Mouse (Mus musculus) left cerebral cortex, postnatal 4 days (tissue): ENCODE measurements at regions not wholly inside any gene's neighbourhood (a gene's known extent, or its start where the extent isn't known, plus 50 kb on each side); places are given as distances from the start of the nearest gene placed in this dataset.

ENCODE experiments used
- DNase-seq: peaks from one replicate; pipeline ENCODE4 v3.0.0-alpha.2; 2022
- intact Hi-C: fragments of 180-260 bp; cut with DNase I; formaldehyde crosslinking; loops from one replicate; pipeline ENCODE4 v1.15.1; 2025

DNA sequence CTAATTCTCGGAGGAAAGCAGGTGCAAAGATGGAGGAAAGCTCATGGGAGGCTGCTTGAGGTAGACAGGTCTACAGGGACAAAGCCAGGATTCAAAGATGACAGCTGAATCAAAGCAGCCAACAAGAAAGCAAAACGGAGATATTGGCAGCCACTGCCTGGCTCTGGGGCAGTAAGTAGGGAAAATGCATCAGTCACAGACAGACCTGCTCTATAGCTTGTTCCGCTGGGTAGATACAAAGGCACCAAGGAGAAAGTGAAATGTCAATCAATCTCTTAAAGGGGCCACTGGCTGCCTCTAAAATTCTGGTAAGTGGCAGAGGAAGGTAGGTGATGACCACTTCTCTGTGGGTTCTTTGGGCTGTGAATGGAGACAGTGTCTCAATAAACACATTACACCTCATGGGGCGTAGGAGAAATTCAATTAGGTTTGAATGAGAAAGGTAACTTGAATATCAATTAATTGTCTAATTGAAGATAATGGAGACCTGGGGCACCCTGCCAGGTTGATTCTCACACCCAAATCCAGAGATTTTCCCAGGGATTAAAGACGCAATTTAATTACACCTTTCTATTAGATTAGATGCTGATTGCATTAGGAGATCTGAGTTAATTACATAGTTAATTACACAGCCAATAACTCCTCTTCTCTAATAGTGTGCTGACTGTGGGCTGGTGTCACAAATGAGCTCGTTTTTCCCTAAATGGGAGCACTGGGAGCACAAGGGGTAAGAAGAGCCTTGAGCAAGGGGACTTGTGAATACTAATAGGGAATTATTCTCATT, 555.1 kb downstream of the Gm9195 start:
- intact Hi-C loops = no loop called here
- no peak for DNase-seq

DNA sequence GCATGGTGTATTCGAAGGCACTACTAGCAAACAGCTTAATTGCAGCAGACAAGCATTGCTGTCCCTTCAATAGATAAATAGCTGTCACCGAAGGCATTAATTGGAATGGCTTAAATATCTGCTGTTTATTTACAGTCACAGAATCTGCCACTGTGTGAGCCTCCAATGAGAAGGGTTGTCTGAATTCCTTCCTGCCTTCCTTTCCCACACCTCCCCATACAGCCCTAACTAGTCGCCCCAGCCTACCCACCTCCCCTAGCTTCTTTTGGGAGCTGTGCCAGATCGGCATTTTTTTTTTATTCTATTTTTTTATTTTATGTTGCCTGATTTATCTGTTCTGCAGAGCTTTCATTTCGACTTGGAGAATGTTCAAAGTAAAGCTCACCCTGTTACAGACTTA, 575.7 kb downstream of the Gm9195 start:
- no peak for DNase-seq
- intact Hi-C loops = no loop called here

DNA sequence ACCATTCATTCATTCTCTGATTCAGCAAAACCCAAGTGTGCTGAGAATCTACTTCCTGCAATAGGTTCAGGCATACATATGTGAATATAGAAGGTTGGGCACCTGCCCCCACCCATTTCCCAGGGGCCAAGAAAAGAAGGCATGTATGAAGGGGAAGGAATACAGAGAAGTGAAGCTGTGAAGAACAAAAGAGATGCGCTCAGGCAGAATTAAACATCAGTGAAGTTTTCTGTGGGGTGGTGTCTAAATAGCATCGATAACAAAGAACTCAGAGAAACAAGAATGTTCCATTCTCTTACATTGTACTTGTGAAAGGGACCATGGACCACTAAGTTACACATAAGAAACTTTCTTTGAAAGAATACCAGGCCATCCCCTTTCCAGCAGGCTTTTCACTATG, 580.7 kb downstream of the Gm9195 start:
- intact Hi-C loops = no loop called here
- no peak for DNase-seq

DNA sequence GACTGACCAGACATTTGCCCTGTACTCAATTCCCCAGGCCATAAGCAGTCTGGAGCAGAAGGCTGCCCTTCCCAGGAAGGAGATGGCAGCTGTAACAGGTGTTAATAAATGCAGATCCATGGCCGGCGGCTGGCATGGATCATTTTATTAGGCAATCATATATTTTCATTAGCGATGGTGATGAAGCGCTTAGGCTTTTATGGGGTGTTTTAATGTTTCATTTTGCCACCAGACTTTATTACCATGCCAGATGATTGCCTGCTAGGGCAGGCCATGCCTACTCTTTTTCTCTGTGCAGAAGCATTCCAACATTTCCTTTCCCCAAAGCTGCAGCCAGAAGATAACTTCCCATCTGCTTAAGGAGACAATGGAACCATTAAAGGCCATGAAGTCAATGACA, 596.2 kb downstream of the Gm9195 start:
- DNase-seq = no peak
- intact Hi-C loops = no loop called here

DNA sequence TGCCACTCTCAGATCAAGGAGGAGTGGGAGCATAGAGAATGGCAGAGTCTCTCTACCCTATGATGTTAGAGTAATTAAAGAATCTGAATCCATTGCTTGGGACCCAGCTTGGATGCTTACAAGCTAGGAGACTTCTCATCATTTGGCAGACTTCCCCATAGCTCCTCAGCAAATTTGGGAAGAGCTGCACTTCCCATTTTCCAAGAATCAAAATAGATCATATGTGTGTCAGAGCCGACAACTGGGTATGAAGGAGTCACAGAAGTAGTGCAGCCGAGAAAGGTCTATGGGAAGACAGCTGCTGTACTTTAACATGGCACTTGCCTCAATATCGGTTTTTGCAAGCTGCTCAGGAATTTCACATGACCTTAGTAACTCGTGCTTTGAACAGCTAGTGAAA, 596.8 kb downstream of the Gm9195 start:
- intact Hi-C loops = no loop called here
- DNase-seq = no peak

DNA sequence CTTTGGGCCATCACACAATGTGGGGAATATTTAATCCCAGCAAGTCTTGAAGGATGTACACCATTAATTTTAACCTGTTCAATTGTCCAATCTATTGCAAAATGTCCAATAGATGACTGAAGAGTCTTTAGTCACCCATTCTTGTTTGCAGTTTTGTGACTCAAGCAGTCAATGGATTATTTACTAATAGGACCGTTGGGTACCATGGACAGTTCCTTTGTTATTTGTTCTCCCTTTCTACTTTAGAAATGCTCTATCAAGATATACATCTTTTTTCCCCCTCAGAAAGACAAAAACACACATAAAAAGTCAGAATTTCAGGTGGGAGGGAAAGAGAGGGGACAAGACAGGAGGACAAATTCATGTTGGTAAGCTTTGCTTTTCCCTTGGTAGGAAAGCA, 598.3 kb downstream of the Gm9195 start:
- intact Hi-C loops = no loop called here
- DNase-seq = no peak

DNA sequence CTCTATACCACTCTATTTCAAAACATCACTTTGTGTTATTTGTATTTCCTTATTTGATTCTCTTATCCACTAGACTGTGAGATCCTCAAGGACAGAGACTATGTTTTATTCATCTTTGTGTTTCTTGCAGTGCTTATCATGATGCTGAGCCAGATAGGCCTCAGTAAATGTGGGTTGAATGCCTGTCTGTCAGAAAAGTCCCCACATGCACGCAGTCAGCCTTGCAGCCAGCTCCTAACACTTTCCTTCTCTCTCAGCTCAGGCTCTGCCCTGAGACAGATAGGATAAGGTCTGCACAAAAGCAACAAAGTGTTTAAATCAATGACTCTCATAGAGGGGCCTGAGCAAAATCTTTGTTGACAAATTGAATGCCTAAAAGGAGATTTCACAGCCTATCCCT, 600.0 kb downstream of the Gm9195 start:
- intact Hi-C loops = no loop called here

DNA sequence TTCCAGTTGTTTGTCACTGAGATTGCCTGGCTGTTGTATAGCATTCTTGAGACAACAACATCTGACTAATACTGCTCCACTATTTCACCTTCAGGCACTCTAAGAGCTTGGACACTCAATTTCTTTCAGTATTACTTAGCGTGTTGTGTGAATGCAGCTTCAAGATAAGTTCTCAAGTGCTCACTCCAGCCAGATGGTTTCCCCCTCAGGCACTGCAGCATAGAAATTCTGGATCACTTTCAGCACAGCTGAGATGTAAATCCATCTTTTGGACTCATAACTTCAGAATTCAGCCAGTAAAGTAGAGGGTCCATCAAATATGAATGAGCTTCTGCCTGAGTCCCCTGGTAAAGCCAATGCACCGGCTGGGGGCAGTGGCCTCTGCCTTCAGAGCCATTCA, 608.8 kb downstream of the Gm9195 start:
- DNase-seq = no peak
- intact Hi-C loops = no loop called here

More for the DNA sequence above, 600.0 kb downstream of the Gm9195 start:
- DNase-seq = no peak

DNA sequence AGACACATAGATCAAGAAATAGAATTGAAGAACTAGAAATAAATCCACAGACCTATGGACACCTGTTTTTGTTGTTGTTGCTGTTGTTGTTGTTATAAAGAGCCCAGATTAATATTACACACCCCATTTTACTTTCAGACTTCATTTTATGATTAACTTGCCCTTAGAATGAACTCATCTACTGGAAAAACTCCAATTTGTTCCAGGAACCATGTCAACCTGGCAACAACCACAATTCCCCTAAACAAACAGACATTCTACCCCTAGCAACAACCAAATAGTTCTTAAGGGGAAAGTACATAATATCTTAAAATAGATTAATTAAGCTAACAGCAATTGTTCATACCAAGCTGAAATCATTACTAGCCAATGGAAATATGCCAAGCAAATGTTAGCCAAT, 646.1 kb downstream of the Gm9195 start:
- intact Hi-C loops = no loop called here
- DNase-seq = no peak

DNA sequence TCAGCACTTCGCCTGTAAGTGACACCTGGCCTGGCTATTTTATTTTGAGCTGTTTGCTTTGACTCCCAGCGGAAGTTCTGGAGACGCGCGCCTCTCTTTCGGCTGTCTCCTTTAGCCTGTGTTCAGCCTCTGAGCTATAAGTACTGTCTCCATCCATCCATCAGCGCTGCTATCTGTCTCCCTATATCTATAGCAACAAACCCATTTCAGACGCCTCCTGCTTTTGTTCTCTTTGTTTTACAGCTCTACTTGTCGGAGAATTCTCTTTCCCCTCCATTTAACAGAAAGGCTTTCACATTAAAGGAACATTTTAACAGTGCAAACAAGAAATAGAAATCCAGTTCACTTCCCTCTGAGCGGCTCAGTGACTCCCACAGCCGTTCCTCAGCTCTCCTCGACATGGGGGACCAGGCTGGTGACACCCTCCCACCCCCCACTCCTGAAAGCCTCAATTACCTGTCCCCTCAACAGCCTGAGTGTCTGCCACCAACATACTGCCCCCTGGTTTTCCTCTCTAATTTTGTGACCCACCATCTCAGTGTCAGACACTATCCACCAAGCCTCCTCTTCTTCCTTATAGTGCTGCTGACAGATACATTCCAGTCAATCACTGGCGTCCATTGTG, 682.7 kb downstream of the Gm9195 start:
- DNase-seq = no peak
- intact Hi-C loops = no loop called here

DNA sequence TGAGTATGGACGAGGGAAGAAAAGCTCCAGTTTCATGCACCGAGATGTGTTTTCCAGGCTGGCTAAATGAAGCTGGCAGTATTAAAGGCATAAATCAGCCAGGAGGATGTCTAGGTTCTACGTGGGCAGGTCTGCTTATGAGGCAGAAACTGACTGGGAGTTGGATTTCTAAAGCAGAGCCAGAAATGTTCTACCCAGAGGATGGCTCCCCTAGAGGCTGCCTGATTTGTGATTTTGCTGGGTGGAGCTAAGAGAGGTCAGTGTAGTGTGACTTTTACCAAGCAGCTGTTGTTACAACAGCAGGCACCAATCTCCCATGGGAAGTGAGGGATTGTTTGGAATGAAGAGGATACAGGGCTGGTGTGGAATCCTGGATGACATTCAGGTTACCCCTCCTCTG, 686.0 kb downstream of the Gm9195 start:
- intact Hi-C loops = no loop called here
- DNase-seq = no peak

DNA sequence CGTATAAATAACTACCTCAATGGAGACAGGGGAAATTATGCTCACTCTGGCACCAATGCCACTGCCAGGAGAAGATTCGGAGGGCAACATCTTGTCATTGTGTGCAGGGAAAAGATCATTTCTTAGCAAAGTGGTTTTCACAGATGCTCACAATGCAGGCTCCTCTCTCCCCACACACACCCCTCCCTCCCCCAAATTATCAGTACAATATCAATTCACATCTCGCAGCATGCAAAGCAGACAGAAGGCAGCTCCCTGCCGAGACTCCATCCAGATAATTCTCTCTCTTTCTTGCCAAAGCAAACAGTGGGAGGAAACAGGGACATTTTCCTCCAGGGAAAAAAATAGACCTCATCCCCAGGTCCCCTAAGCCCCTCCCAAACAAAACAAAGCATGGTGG, 691.8 kb downstream of the Gm9195 start:
- DNase-seq = no peak
- intact Hi-C loops = no loop called here

DNA sequence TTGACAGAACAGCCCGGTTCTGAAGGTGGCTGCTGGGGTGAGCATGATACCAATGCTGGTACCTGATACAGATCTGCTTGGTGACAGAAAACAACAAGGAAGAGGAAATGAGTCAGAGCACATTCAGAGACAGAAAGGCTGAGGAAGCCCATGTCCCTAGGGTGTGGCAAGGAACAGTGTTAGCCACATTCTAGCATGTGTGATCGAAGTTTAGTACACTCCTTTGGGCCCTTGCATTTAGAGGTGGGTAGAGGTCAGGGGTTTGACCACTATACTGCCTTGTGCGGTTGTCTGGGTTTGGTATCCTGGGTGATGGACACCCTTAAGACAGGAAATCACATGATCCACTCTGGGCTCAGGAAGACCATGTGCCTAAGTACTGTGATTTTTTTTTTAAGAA, 695.9 kb downstream of the Gm9195 start:
- DNase-seq = no peak
- intact Hi-C loops = no loop called here

DNA sequence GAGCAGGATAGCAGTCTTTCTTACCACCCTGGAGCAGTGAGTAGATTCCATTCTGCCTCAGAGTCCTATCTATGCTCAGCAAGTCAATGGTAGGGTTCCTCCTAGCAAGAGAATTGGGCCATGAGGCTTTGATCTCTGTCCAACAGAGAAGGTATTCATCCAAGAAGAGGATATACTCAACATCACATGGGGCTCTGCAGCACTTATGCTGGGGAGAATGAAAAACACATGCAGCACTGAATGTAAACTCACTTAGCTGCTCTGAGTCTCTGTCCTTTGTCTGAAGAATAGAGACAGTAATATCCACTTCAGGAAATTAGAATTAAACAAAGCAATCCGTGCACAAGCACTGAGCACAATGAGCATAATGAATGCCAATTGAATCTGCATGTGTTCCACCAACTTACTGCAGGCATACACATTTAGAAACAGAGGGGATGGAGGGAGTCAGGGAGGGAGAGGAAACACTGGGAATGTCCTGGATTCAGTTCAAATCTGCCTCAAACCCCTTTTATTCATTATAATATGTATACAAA, 714.6 kb downstream of the Gm9195 start:
- intact Hi-C loops = no loop called here

DNA sequence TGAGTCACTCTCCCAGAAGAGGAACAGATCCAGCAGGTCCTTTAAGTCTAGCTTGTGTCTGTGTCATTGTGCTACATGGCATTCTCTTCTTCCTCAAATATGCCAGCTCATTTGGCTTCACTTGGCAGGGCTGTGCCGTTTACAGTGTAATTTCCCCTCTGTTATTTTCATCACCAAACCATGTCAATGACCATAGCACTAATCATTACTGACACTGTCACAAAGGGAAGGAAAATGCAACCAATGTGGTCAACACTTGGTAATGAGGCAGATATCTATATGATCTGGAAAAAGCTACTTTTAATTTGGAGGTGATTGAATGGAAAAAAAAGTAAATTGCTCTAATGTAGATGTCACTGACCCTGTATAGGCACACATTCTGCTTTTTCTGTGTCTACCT, 724.8 kb downstream of the Gm9195 start:
- DNase-seq = no peak
- intact Hi-C loops = no loop called here

More for the DNA sequence above, 714.6 kb downstream of the Gm9195 start:
- no peak for DNase-seq

DNA sequence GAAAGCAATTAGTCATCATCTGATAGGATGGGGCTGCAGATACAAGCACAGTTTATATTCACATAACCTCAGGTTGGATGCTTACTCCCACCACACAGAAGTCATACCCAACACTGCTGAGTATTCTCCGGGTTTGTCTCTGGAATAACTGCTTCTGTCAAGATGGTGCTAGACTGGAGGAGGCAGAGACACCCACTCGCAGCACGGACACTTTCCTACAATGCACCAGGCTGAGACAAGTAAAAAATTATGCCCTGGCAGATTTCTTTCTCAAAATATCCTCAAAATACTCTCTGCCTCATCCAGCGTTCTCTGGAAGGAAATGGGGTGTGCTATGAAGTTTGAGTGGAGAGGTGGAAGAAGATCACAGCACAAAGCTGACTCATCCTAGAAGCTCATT, 763.1 kb downstream of the Gm9195 start:
- intact Hi-C loops = no loop called here
- DNase-seq = no peak

DNA sequence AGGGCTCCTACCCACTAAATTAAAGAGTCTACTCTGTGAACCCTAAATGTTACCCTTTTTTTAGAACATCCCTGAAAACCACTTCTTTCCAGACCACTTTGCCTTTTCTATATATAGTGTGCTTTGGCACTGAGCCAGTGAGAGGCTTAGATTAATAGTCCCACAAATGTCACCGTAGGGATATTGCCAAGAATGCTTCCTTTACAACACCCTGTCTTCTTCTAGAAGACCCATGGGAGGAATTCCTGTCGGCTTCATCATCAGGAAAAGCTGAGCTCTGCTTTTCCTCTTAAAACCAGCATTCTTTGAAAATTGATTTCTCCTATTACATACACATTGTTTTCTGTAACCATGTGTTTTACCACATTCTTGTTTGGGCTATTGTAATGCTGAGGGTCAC, 768.1 kb downstream of the Gm9195 start:
- intact Hi-C loops = no loop called here
- no peak for DNase-seq

DNA sequence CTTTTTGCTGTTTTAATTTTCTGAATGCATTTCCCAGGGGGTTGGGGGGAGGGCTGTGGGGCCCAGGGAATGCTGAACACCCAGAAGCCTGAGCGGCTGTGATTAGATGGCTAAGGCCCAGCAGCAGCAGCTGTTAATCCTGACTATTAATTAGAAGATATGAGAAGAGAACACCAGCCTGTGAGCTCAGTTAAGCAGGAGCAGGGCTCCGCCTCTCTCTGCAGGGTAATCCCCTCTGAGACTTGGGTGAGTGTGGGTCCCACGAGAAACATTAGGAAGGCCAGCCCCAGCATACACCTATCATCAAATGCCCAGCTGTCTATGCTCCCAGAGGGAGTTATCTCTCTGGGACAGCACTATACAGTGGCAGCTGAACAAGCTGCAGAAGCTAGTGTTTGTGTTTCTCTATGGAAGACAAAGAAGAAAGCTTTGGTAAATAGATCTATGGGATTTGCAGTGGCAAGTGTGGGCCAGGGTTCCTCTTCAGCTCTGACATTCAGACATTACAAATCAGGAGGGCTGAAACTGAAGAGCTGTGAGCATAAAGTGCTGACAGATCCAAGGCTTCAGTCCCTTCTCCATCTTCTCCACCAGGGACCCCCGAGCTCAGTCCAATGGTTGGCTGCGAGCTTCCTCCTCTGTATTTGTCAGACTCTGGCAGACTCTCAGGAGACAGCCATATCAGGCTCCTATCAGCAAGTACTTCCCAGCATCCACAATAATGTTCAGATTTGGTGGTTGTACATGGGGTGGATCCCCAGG, 781.9 kb downstream of the Gm9195 start:
- peak; percentile 16 for DNase-seq
- intact Hi-C loops = no loop called here

DNA sequence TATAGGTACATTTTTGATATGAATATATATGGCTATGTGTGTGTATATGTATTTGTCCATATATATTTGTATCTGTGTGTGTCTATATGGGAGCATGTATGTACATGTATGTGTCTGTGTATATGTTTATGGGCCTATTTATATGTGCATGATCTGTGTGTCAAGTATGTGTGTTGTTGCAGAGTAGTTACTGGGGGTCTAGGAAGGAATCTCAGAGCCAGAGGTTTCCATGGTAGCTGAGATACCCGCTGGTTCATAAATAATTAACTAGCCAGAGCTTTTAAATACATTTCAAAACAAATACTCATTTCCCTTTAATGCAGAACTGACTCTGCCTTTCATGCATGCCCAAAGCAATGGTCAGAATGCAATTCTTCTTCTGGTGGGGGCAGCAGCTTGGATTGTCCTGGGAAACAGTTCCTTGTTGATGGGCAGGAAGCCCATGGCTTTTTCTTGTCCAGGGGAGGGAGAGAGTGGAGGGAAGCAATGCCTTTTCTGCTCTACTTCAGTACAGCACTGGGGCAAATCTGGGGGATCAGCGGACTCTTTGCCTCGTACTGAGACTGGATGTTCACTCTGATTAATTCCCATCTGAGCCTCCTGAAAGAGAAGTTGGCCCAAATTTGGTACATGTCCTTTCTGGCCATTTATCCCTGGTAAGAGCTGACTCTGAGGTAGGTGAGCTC, 798.7 kb downstream of the Gm9195 start:
- intact Hi-C loops = no loop called here
- DNase-seq = no peak

DNA sequence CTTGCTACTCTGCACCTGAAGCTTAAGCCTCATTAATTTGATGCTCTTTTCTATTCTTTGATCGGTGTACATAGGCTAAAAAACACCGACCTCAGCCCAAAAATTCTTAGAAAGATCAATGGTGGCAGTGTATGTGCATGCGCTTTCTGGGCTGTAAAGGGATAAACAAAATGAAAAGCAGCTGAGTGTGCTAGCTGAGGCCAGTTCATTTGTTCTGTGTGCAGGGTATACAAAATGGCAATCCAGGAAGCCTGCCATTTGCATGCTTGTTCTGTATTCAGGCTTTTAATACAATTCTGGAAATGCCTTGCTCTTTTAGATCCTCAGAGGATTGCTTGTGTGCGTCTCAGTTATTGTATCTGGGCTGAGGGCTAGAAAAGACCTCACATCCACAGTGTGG, 817.1 kb downstream of the Gm9195 start:
- intact Hi-C loops = no loop called here
- DNase-seq = no peak

DNA sequence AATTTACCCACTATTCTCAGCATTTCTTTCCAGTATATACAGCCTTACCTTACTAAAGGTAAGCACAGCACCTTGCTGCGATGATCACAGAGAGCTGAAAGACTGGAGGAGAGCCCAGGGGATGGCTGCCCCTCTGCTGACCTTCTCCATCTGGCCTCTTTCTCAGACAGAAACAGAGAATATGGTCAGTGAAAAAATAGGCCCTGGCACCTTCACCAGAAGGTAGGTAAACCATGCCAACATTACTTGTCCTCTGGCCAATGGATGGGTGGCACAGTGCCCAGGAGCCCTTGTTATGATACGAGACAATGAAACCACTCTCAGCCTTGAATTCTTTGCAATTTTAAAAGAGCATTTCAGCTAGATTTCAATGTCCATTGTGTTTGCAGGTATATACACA, 817.8 kb downstream of the Gm9195 start:
- peak; percentile 88 for DNase-seq
- intact Hi-C loops = no loop called here
